Mouse (Mus musculus): ENCODE results near the gene Polr2g.

Polr2g gene

GRCm38 (mm10) chr19:8818301-8818798, 20.0 kb upstream of the Polr2g start:
- DNase-seq (ENCODE audit: low spot score in 2 of 2) = no peak

- DNase-seq (ENCODE audit: low spot score in 2 of 2) = no peak
Measured at GRCm38 (mm10) chr19:8817001-8817400, 18.6 kb upstream of the Polr2g start.

DNA sequence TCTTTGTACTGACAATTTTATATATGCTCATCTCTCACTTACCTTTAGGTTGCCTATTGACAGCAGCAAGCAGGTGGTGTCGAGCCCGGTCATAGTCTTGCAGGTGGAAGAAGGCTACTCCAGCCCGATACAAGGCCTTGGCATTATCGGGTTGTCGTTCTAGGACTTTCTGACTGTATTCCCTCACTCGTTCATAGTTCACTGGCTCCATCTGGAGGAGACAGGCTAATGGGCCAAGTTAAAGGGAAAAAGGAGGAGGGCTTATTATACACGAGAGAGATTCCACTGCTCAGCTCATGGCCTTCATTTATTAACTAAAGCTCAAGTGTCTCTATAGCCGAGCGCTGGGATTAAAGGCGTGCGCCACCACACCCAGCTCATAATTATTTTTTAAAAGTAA, 17.4 kb upstream of the Polr2g start:
- no peak for DNase-seq (ENCODE audit: low spot score in 2 of 2)

GRCm38 (mm10) chr19:8806810-8807209, 8.4 kb upstream of the Polr2g start:
- DNase-seq (ENCODE audit: low spot score in 2 of 2) = no peak

- peak in 1 of 2 experiments; percentile 23 for DNase-seq (ENCODE audit: low spot score in 2 of 2)
Measured at GRCm38 (mm10) chr19:8803879-8804660, 5.7 kb upstream of the Polr2g start.

DNA sequence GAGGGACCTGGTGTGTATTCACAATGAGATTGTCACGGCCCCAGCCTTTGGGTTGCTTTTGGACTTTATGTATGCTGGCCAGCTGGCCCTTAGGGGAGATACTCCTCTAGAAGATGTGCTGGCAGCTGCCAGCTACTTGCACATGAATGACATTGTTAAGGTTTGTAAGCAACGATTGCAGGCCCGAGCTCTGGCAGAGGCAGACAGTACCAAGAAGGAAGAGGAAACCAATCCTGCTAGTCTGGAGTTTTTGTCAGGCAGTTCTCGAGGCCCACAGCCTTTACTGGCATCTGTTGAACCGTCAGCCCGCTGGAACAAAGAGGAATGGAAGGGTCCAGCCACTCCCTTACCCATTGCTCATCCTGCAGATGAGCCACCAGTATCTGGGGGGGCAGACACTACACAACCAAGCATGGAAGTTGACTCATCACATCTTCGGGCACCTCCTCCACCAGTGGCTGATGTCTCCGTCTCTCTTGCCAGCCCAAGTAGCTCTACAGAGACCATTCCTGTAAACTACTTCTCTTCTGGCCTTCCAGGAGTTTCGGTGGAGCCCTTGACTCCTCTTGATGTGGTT, 4.9 kb upstream of the Polr2g start:
- DNase-seq (ENCODE audit: low spot score in 2 of 2) = no peak

DNA sequence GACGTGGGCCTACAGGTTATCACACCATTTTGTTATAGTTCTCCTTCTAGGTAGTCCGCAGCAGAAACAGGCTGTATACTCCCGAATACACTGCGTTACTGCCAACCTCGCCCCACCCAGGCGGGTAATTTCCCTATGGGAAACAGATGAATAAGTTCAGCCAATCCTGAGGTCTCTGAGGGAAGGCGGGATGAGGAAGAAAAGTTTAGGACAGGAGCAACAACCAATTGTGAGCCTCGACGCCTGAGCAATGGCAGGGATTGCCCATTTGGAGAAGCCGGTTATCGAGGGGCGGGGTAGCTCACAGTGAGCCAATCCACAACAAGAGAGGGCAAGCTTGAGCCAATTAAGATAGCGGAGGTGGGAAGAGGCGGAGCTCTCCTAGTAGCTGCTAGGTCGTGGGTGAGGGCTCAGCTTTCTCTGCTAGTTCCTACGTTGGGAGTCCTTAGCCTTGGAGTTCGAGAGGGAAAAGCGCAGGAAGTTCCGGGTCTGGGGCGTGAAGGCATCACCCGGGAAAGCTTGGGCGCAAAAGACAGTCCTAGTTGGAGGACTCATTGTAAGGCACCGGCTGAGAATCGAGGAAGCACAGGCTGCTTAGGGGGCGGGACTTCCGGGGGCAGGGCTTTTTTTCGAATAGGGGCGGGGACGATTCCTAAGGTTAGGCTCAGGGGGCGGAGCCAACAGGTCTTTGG, 3.9 kb upstream of the Polr2g start, which contains the start of gene Zbtb3:
Gene Zbtb3 (plus strand): TSS at position 426 of the 692 bp plus-strand sequence.
- DNase-seq (ENCODE audit: low spot score in 2 of 2) = peak; percentile 91 to 93

DNA sequence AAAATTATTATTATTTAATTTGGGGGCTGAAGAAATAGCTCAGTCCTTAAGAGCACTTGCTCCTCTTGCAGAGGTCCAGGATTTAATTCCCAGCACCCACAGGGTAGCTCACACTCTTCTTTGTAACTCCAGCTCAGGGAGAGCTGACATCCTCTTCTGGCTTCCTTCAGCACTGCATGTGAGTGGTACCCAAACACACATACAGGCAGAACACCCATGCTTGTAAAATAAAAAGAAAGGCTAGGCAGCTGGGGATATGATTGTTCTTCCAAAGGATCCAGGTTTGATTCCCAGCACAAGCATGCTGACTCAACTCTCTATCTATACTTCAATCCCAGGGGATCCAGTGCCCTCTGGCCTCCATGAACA, 554 bp upstream of the Polr2g start:
- DNase-seq (ENCODE audit: low spot score in 2 of 2) = no peak

GRCm38 (mm10) chr19:8790171-8790570, 8.2 kb downstream of the Polr2g start:
- DNase-seq (ENCODE audit: low spot score in 2 of 2) = no peak

DNA sequence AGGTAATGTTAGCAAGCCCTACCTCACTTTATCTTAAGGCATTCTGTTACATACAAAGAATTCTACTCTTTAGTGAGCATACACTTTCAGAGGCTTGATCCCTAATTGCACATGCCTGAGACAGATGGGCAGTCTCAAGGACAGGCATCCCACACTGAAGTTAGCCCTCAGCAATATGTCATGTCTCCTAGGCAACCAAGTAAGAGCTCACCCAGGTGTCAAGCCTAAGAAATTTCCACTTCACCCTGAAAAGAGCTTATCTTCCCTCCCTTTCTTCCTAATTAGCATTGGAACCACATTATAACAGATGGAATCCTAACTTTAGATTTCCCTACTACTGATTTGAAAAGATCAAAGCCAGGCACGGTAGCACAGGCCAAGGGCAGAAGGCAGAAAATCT, 9.2 kb downstream of the Polr2g start:
- DNase-seq (ENCODE audit: low spot score in 2 of 2) = no peak

- DNase-seq (ENCODE audit: low spot score in 2 of 2) = no peak
Measured at GRCm38 (mm10) chr19:8788521-8788920, 9.9 kb downstream of the Polr2g start.

GRCm38 (mm10) chr19:8786008-8786781, 12.2 kb downstream of the Polr2g start, which contains the start of gene Taf6l:
Taf6l (minus strand) TSS chr19:8786417.
- DNase-seq (ENCODE audit: low spot score in 2 of 2) = peak; percentile 88 to 92

DNA sequence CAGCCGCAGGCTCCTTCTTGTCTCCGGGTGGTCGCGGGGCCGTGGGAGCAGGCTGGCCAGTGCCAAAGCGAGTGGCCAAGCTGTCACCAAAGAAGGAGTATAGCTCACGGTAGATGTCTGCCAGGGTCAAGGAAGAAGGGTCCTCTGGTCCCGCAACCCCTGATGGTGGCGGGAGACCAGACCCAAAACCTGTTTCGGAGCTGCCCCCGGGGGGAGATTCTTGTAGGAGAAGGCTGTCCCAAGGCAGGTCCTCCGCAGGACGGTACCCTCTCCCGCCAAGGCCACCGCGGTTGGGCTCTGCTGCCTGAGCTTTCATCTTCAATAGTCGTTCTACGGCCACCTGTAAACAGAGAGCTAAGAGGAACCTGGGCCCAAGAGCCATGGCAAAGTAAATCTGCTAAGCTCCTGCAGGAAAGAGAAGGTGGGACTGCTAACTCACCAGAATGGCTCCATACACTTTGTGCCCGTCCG, 23.4 kb downstream of the Polr2g start:
- DNase-seq (ENCODE audit: low spot score in 2 of 2) = no peak

DNA sequence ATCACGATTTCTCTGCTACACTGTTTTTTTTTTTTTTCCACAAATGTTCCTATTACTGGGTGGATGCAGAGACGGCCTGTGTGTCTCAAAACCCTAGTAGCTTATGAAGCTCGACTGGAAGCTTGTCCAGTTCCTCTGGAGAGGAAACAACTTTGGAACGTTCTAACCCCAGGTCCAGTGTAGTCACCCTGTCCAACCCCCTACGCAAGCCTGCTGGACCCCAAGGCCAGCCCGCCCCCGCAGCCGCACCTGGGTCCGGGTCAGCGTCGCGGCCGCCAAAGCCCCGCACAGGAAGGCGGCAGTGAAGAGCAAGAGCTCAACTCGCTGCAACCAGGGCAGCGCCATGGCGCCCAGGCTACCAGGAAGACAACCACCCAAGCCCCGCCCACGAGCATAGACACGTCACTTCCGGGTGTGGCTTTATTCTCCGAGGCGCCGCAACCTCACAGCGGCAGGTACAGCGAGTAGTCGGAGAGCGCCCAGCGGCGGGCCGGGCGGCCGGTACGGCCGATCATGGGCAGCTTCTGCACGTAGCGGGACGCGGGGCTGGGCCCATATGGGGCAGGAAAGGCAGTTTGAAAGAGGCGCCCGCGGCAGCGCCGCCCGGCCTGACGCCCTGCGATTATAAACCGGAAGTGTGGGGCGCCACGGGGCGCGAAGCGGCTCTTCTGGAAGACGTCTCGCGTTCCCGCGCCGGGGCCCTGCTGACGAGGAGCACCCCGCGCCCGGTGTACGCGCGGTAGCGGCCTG, 24.1 kb downstream of the Polr2g start, which contains the start of gene Tmem179b:
Gene Tmem179b (minus strand): TSS at position 382 of the 750 bp plus-strand sequence.
- peak; percentile 96 to 97 for DNase-seq (ENCODE audit: low spot score in 2 of 2)

- no peak for DNase-seq (ENCODE audit: low spot score in 2 of 2)
Measured at GRCm38 (mm10) chr19:8773409-8773808, 25.0 kb downstream of the Polr2g start.

GRCm38 (mm10) chr19:8772996-8773395, 25.4 kb downstream of the Polr2g start:
- DNase-seq (ENCODE audit: low spot score in 2 of 2) = no peak

DNA sequence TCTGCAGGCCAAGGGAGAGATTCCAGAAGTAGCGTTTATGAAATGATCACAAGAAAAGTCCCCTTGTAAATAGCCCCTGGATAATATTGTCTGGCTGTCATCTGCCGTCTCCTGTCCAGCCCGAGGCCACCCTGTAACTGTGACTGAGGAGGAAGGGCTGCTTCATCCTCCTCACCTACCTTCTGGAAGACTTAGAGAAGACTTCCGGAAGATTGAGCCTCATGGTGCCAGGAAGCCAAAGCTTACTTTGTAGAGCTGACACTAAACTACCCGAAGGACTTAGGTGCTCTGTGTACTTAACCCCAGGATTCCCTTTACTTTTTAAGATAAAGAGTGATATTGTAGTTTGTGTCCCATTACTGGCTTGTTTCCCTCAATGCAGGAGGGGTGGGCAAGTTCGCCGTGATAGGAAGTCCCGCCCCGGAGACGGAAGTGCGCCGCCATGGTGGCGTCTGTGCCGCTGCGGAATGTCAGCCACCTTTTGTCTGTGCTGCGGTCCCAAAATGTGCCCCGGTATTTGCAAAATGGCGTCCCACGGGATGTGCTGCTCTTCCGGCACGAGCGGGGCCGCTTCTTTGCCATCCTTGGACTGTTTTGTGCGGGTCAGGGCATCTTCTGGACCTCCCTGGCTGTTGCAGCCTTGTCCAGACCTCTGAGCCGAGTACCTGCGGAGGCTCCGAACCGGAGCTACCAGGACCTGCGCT, 27.7 kb downstream of the Polr2g start, which contains the start of gene Tmem223:
Gene Tmem223 (plus strand): TSS at position 430 of the 704 bp plus-strand sequence.
- DNase-seq (ENCODE audit: low spot score in 2 of 2) = peak; percentile 78 to 81

- DNase-seq (ENCODE audit: low spot score in 2 of 2) = no peak
Measured at GRCm38 (mm10) chr19:8765562-8765961, 32.8 kb downstream of the Polr2g start.

DNA sequence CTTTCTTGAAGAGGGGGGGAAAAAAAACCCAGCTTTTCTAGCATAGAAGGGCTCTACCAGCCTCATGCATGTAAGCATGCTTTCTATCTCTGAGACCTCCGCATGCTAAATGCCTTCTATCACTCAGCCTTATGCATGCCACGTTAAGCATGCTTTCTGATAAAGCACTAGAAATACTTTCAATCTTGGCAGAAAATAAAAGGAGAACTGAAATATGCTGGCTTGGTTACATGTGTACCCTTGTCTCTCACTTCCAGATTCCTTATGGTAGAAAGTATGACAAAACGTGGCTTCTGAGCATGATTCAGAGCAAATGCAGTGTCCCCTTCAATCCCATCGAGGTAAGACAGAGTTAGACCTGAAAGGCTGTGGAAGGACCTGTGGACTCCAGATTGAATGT, 35.1 kb downstream of the Polr2g start:
- no peak for DNase-seq (ENCODE audit: low spot score in 2 of 2)

GRCm38 (mm10) chr19:8760757-8761156, 37.6 kb downstream of the Polr2g start:
- DNase-seq (ENCODE audit: low spot score in 2 of 2) = peak in 1 of 2 experiments; percentile 30
